Mouse (Mus musculus) spleen, adult 10 weeks (tissue): ENCODE results near the gene Gm20821. TPM values are rescaled to one million over a fixed set of nuclear protein-coding genes. Genes with fewer than 3 reads are reported as not detected.

Source experiments
- polyA plus RNA-seq: library from polyadenylated mRNA; stranded (reverse); fragments of 350-450 nt; fragmentation: Illumina TruSeq; extraction: RNeasy Lipid Tissue Mini Kit (QIAGEN cat#74804); gene quantifications from one replicate; pipeline ENCODE4 v1.2.3, GENCODE M21; 2015; ENCODE audit warnings: low replicate concordance; ENCODE audit not compliant: insufficient read depth

The Gm20821 gene
- not detected for polyA plus RNA-seq

GRCm38 (mm10) chrY:9781504-9781903 is at the start of gene Gm20821:
TSS of gene Gm20821 (plus strand) at chrY:9781804.

